Mouse (Mus musculus) natural killer cell, adult 2 months (primary cell): ENCODE data around the gene Pramel3.
"Not testable (repeated sequence)": the region's sequence is repeated elsewhere in the genome, so short reads cannot be mapped to it uniquely, and the experiment has no call there.

ENCODE experiments used
- DNase-seq, 2 experiments: peaks; one replicate each; pipeline ENCODE4 v3.0.0; 2022; ENCODE audit warnings: low spot score in 2 of 2

Pramel3 gene

DNA sequence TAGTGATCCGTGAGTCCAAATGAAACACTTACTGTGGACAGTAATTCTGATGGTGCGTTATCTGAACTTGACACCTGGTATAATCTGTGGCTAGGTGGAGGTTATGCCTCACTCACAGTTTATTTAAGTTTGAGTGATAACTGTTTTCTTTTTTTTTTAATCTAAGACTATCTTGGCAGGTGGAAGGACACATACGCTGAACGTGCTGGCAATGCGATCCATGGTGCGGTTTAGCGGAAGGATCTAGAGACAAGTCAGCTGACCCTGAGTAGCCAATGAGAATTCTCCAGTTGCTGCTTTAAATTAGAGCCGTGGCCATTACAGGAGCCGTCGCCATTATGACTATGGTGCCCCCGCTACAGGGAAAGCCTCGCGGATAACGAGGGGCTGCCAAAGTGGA lies at the start of gene Pramel3:
Gene Pramel3, plus strand, starts transcription at position 301 of the 400 bp plus-strand sequence.
- DNase-seq = not testable (repeated sequence)

DNA sequence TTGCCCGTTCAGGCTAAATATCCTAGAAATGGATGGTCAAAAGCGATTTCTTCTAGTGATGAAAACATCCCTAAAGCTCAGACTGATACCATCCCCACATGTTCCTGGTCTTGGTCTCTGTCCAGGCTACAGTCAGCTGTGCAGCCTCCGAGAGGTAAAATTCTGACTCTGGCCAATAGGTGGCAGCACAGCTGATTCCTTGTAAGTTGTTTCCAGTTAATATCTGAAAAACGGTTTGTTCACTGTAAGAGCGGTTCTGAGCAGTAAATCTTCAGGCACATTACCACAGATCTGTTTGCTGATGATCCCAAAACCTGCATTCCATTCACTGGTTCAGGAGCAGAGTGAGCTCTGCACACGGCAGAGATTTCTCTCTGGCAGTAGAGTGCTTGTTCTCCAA lies 58.6 kb downstream of the Pramel3 start:
- DNase-seq = not testable (repeated sequence)

DNA sequence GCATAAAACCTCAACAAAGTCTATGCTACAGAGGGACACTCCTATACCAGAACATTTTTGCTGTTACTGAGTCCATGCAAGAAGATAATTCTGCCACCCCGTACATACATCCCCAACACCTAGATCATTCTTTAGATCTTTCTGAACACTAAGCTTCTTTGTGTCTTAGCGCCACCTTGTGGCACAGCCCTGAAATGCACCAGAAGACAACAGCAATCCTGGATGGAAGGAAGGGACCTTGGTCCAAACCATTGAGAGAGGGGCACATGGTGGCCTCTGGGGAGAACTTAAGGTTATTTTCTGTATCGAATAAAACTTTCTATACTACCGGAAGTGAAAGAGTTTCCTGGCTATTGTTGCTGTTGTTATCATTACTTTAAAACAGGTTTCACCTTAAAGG lies 59.8 kb downstream of the Pramel3 start:
- DNase-seq = not testable (repeated sequence)
